Mouse (Mus musculus): Measurements from ENCODE around the gene Wnt9b. TPM values are rescaled to one million over a fixed set of nuclear protein-coding genes. Genes with fewer than 3 reads are reported as not detected.
A peak's percentile ranks its signal among the peaks of the same experiment; 100 is the strongest.

Wnt9b gene
- total RNA-seq, 4 experiments from 2014 or later = 0.16 to 0.33 (median 0.24) TPM

DNA sequence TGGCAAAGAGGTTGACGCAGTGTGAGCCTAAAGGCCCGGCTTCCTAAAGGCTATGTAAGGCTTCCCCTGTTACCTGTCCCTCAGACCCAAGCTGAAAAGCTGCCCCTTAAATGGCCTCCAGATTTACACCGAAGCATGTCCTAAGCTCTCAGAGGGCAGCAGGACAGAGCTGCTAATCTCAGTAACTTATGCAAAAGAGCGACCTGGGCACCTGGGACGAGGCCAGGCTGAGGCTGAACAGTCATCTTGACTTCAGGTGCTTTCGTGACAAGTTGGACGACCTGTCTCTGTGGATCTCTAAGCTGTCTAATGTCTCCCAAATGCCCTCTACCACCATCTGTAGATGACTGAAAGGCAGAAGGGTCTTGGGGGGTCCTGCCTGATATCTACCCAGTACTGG is 17.3 kb downstream of the Wnt9b start:
- no peak for DNase-seq (ENCODE audit: low spot score in 2 of 2)

- DNase-seq (ENCODE audit: low spot score in 2 of 2) = no peak
Observed at GRCm38 (mm10) chr11:103731594-103731993, 18.0 kb downstream of the Wnt9b start.

DNA sequence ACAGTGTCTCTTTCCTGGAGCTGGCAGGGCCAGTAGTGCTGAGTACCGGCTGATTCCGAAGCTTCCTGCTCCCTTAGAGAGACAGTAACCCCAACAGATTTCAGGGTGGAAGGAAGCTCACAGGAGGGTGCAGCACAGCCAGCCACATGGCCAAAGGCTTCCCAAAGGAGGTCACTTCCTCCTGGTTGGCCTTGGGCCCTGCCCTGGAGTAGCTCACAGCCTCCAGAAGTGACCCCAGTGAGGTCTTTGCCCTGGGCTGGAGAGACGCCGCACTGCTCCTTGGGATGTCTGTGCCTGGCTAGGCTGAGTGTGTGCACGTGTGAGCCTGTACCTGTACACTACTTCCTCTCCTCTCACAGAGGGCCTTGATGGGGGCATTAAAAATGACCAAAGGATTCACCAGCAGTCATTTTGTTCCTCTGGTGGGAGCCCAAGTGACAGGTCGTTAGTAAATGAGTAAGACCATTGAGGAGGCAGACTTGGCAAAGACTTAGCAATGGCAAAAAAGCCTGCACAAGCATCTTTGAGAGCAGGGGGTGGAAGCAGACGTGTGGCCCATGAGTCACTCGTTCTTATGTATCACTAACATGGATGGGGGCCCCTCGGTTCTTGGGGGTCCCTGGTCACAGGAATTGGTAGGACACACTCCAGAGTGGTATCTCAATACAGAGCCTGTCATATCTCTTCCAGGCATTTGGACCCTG is 20.2 kb downstream of the Wnt9b start:
- DNase-seq (ENCODE audit: low spot score in 2 of 2) = no peak

- DNase-seq (ENCODE audit: low spot score in 2 of 2) = peak in 1 of 2 experiments; percentile 14
Observed at GRCm38 (mm10) chr11:103724331-103724771, 25.3 kb downstream of the Wnt9b start.

GRCm38 (mm10) chr11:103722040-103722481 is 27.6 kb downstream of the Wnt9b start:
- no peak for DNase-seq (ENCODE audit: low spot score in 2 of 2)

- no peak for DNase-seq (ENCODE audit: low spot score in 2 of 2)
Observed at GRCm38 (mm10) chr11:103721468-103722039, 28.1 kb downstream of the Wnt9b start.

DNA sequence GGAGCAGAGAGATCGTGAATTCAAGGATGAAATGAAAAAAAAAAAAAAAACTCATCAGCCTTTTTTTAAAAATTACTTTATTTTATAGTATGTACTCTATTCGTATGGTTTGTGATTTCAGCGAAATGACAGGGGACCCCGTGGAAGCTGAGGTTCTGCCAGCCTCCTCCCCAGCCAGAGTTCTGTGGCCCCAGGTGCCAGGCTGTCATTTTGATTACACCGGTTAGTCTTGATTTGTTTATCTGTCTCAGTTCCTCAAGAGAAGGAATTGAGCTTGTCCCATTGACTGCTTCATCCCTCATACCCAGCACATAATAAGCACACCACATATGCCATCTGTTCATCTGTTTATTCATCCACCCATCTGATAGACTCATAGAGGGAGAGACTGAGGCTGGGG is 30.2 kb downstream of the Wnt9b start:
- no peak for DNase-seq (ENCODE audit: low spot score in 2 of 2)

- DNase-seq (ENCODE audit: low spot score in 2 of 2) = no peak
Observed at GRCm38 (mm10) chr11:103716971-103717370, 32.6 kb downstream of the Wnt9b start.

DNA sequence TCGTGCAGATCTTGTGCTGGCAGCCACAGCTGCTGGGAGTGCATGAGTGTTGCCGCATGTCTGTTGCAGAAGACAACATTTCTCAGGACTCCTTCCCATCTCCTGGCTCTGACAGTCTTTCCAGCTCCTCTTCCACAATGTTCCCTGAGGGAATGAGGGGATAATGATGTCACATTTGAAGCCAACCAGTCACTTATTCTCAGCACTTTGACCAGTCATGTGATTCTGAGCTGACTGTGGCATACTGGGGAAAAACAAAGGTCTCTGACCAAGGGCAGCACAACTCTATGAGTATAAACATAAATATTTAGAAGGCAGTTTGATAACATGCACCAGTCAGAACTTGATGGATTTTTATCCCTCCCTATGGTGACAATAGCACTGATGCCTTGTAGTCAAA is 35.5 kb downstream of the Wnt9b start:
- DNase-seq (ENCODE audit: low spot score in 2 of 2) = no peak

DNA sequence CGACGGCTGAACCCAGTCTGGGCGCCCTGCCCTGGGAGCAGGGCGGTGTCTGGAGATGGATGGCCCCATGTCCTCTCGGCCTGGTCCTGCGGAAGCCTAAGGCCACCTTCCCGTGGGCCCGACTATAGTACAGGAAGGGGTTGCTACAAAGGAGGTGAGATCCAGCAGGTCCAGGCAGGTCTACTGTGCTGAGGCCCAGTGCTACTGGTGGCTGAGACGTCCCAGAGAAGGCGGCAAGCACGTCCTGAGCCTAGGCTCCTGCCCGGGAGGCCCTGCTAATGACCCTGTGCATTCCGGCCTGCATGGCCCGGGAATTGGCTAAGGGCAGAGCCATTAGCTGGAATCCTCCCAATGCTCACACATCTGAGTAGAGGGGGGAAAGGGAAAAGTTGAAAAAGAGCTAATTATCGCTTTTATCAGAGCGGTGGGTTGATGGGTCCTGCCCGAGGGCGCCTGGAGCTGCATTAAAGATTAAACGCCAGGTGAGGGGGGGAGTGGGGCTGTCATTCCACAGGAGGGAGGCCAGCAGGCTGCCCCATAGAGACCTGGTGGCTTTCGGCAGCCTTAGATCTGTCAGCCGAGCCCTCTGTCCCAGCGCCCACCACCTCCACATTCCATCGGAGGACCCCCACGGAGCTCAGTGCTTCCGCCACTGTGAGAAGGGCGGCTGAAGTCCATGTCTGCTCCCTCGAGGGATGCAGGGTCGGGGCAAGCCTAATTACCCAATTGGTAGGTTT is 37.6 kb downstream of the Wnt9b start:
- no peak for DNase-seq (ENCODE audit: low spot score in 2 of 2)

DNA sequence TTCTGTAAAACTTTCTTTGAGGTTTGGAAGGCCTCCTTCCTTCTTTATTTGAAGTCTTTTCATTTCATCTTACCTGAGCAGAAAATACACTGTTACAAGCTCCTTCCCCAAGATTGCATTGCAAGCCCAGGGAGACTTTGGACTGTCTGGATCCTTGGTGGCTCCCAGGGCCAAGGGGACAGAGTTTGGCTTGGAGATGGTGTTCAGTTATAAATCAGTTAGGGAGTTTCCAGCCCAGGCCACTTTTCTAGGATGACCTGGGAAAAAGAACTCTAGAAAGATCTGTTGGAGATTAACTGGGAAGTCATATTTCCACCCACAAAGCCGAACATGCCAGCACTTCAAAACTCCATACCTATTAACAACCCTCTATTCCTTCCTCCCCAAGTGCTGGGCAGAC is 39.6 kb downstream of the Wnt9b start:
- DNase-seq (ENCODE audit: low spot score in 2 of 2) = no peak

DNA sequence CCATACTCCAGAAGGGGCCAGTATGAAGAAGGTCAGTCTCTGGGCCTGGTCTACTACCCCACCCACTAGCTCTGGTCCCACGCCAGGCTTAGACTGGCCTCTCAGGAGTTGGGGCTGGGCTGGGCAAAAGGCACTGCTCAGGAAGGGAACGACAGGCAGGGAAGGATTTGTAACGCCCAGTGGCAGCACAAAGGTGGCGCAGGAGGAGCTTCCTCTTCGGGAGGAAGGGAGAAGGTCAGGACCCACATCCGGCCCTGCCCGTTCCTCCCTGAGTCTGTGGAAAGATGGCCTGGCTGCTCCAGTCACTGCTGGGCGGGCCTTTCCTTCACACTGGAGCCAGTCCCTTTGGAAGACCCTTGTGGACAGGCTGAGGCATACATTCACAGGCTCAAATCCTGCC is 42.6 kb downstream of the Wnt9b start:
- DNase-seq (ENCODE audit: low spot score in 2 of 2) = no peak

GRCm38 (mm10) chr11:103698226-103698625 is 51.4 kb downstream of the Wnt9b start:
- no peak for DNase-seq (ENCODE audit: low spot score in 2 of 2)

GRCm38 (mm10) chr11:103697565-103698176 is 52.0 kb downstream of the Wnt9b start, which contains the start of gene Gosr2:
TSS of gene Gosr2 (minus strand) at chr11:103697898.
- peak; percentile 83 to 91 for DNase-seq (ENCODE audit: low spot score in 2 of 2)

- no peak for DNase-seq (ENCODE audit: low spot score in 2 of 2)
Observed at GRCm38 (mm10) chr11:103696851-103697564, 52.6 kb downstream of the Wnt9b start.

DNA sequence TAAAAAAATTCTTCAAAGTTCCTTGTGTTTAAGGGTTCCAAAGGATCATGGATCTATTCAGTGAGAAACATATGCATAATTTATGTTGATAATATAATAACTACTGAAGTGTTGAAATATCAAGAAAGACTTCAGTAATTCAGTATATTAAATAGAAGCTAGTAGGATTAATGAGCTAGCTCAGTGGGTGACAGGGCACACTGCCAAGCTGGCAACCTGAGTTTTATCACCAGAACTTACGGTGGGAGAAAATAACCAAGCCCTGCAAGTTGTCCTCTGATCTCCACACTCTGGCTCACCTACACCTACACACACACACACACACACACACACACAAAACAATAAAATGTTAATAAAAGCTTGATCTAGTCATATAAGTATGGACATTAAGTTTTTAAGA is 56.4 kb downstream of the Wnt9b start:
- no peak for DNase-seq (ENCODE audit: low spot score in 2 of 2)

GRCm38 (mm10) chr11:103691036-103691435 is 58.6 kb downstream of the Wnt9b start:
- DNase-seq (ENCODE audit: low spot score in 2 of 2) = no peak

GRCm38 (mm10) chr11:103688980-103689378 is 60.6 kb downstream of the Wnt9b start:
- DNase-seq (ENCODE audit: low spot score in 2 of 2) = no peak

- no peak for DNase-seq (ENCODE audit: low spot score in 2 of 2)
Observed at GRCm38 (mm10) chr11:103688271-103688979, 61.2 kb downstream of the Wnt9b start.

DNA sequence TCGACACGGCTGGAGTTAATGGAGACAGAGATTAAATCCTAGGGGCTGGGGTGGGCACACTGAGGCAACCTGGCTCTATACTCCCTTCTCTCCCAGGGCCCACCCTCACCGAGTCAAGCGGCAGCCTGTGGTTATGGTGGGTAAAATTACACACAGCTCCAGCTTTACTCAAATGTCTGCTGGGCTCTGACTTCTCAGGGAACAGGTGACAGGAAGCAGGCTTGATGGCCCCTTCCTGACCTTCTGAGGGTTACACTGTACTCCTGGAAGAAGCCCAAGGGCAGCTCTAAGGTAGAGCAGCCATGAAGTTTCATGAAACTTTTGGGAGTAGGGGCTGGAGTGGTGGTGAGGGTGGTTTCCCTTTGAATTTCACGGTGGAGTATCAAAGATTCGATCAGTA is 62.9 kb downstream of the Wnt9b start:
- DNase-seq (ENCODE audit: low spot score in 2 of 2) = no peak

Measured in layer of hippocampus, adult 8-10 months (tissue).